Mouse (Mus musculus) inflammation-experienced regulatory T-cells, adult 6 months (primary cell): Measurements from ENCODE around the gene Casp9. TPM values are rescaled to one million over a fixed set of nuclear protein-coding genes. Genes with fewer than 3 reads are reported as not detected.
"Not testable (repeated sequence)": the region's sequence is repeated elsewhere in the genome, so short reads cannot be mapped to it uniquely, and the experiment has no call there.

Source experiments
- ATAC-seq: one replicate; pipeline ENCODE4 v1.8.0; 2017
- polyA plus RNA-seq, 3 experiments: library from polyadenylated mRNA; unstranded; fragments of 100-300 nt; shearing (Covaris generic); gene quantifications; one replicate each; pipeline ENCODE4 v1.2.1; 2017

Gene Casp9
- 10 to 100 TPM in 1 of 3 experiments, 1 to 10 TPM in 2; 6.9 to 10.9 (median 6.9) TPM for polyA plus RNA-seq

DNA sequence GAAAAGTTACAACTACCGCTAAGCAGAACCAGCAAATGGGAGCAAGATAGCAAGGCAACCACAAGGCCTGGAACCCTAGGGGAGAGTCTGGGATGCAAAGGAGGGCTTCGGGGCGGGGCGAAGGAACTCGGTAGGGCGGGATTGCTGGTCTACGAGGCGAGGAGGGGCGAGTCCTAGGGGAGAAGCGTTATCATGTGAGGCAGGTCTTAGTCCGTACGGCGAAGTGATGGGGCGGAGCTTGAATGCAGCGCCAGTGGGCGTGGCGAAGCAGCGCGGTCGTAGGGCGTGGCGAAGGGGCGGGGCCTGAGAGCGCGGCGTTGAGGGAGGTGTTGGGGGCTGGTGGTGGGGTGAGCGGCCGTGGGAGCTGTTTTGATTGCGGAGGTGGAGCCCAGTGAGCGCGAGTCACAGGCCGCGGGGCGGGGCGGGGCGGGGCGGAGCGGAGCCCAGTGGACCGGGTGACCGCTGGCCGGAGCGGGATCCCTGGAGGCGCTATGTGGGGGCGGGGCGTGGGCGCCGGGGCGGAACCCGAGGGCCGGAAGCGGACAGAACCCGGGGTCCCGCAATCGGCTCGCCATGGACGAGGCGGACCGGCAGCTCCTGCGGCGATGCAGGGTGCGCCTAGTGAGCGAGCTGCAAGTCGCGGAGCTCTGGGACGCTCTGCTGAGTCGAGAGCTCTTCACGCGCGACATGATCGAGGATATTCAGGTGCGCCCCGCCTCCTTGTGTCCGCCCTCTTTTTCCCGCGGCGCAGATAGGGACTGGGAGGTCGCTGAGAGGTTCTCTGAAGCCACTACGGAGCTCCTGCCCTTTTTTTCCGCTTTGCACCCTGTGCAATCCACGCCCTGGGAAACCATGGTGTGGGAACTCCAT is at the start of gene Casp9:
TSS of gene Casp9 (plus strand) at position 331 of the 870 bp plus-strand sequence.
- peak; percentile 73 for ATAC-seq

DNA sequence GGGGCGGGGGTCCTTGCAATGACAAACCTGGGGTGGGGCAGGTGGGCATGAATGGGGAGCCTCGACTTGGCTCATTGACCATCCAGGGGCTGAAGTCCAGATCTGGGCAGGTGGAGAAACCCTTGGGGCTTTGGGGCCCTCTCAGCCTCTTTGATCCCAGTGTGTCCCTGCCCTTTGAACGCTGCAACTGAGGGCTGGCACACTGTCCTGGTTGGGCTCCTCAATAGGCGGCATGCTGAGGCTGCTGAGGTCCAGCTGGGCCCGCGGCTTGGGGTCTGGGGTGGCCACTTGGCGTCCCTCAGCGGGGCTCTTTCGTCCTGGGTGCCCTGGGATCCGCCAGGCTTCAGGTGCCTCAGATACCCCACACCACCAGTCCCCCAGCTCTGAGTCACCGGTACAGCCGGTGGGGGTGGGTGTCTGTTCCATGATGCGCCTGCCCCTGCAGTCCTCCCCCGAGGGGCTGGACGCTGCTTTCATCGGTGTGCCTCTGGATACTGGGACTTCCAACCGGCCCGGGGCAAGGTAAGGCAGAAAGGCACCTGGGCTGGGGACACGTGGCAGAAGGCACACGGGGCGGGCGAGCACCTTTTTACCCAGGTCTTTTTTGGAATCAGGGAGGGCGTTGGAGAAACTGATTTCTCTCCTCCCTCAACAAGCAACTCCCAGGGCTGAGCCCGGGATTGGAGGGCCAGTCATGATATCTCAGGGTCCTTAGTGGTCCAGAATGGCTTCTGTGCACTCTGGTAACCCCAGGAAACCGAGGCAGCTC is 46.6 kb upstream of the Casp9 start, which contains the start of gene Agmat:
TSS of gene Agmat (plus strand) at position 95 of the 769 bp plus-strand sequence.
- no peak for ATAC-seq

DNA sequence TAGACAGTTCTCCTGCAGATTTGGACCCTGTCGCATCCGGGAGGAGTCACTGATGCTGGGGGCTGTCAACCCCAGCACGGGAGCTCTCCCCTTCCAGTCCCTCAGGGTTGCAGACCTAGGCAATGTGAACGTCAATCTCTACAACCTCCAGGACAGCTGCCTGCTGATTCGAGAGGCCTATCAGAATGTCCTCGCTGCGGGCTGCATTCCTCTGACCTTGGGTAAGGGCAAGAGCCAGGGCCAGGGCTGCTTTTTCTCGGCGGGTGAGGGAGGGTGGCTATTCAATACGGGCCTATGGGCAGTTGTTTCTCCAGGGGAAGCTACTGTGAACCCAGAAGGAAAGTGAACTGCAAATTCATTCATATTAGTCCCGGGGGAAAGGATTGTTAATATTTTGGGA is 43.9 kb upstream of the Casp9 start:
- no peak for ATAC-seq

DNA sequence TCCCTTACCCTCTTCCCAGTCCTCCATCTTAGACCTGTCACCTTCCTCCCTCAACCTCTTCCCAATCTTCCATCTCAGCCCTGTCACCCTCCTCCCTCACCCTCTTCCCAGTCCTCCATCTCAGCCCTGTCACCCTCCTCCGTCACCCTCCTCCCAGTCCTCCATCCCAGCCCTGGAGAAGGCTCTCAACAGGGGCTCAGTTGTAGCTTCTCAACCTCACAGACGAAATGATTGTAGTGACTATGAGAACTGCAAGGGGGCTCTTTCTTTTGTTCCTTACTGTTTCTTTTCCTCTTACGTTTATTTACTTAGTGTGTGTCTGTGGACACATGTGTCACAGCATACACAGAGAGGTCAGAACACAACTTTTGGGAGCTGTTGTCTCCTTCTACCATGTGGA is 42.6 kb upstream of the Casp9 start:
- ATAC-seq: no peak

DNA sequence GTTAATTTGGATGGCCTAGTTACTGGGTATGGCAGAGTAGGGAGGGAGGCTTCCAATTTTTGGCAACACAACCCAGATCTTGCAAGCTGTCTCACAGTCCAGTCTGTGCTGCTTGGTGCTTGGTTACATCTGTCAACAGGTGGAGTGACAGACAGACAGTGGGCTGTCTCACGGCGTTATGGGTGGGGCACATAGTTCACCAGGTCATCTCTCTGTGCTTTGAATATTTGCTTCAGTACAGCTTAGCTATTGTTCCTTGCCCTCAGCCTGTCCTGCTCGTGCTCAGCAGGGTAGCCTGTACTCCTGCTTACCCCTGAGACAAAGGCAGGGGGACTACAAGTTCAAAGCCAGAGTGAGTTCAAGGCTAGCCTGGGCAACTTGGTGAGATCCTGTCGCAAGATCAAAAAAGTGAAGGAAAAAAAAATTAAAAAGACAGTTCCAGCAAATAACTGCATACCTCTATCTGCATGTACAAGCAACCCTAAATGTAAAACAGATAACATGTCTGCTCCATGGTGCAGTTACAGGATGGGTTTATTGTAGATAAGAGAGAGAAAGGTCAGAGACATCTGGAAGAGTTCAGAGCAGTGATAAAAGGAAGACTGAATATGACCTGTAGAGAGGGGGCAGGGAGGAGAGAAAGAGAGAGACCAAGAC is 41.9 kb upstream of the Casp9 start:
- ATAC-seq: no peak

- no peak for ATAC-seq
These were observed 41.4 kb upstream of the Casp9 start for GRCm38 (mm10) chr4:141752076-141752421.

- ATAC-seq: no peak
These were observed 38.0 kb upstream of the Casp9 start for GRCm38 (mm10) chr4:141755375-141755930.

DNA sequence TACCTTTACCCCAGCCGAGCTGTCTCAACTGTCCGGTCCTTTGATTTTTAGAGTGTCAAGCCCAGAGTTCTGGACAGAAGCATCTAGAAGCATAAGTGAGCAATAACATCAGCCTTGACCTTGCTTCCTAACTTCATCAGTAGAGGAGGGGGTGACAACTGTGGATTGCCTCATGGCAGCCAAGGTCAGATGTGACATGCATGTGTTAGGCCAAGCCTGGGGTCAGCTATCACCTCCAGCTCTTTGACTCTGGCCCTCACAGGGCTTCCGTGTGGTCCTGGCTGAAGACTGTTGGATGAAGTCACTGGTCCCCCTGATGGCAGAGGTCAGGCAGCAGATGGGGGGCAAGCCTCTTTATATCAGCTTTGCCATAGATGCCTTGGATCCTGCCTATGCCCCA is 36.3 kb upstream of the Casp9 start:
- no peak for ATAC-seq

- ATAC-seq: no peak
These were observed 34.4 kb upstream of the Casp9 start for GRCm38 (mm10) chr4:141758874-141759542.

- no peak for ATAC-seq
These were observed 32.5 kb upstream of the Casp9 start for GRCm38 (mm10) chr4:141760942-141761341.

GRCm38 (mm10) chr4:141762102-141762598 is 31.3 kb upstream of the Casp9 start:
- ATAC-seq: no peak

DNA sequence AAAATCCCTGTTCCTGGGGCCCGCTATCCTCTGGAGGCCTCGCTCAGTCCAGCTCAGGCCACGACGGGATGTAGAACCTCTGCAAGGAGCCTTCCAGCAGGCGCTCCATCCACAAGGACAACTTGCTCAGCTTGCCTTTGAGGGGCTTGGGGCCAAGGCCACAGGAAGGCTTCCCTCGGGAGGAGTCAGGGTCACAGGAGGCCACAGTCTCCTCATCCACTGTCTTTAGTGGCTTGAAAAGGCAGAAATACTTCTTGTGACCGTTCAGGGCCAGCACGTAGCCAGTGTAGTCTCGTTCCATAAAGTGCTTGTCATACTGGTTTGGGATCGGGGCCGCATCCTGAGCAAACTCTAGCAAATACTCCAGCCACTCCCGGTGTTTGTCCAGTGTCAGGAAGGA is 29.9 kb upstream of the Casp9 start:
- ATAC-seq: no peak

GRCm38 (mm10) chr4:141765008-141765407 is 28.4 kb upstream of the Casp9 start:
- ATAC-seq: no peak

GRCm38 (mm10) chr4:141766316-141766667 is 27.1 kb upstream of the Casp9 start:
- ATAC-seq: peak; percentile 43

- no peak for ATAC-seq
These were observed 26.6 kb upstream of the Casp9 start for GRCm38 (mm10) chr4:141766668-141767352.

DNA sequence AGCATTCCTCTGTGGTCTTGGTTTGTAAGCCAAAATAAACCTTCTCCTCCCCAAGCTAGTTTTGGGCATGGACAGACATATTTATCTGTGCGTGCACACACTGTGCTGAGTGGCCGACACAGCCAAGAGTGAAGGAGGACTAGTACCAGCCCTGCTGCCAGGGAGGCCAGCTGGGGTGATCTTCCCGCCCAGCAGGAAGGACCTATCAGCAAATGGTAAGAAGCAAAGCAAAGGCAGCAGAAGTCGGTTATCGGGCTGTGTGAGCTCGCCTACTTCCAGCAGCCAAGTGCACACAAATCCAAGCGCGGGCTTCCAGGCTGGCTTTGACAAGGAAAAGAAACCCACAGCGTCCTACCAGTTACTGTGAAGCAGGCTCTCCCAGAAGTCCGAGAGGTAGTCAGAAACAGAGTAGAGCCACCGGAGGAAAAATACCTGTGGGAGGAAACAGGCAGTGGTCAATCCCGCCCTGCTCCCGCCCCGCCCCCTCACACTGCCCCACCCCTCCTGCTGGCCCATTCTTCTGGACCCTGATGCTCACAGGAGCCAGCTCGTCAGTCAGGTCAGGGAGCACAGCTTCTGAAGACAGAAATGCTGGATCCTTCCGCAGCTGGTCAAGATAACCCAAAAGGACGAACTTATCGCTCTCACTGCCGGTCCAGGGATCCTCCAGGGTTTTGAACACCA is 25.9 kb upstream of the Casp9 start:
- no peak for ATAC-seq

GRCm38 (mm10) chr4:141769501-141770160 is 23.8 kb upstream of the Casp9 start:
- no peak for ATAC-seq

DNA sequence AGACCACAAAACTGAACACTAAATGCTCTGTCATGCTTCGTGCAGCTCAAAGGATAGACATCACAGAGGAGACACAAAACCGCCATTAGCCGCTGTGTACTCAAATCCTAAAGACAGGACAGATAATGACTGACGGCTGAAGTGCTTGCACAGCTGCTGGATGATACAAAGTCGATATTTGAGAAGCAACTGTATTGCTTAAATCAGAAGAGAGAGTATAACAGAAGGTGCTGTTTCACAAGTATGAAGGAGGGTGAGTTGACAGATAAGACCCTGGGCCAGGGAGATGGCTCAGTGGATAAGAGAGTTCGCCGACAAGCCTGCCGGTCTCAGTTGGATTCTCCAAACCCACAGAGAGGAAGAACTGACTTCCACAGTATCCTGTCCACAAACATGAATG is 21.6 kb upstream of the Casp9 start:
- ATAC-seq: no peak

DNA sequence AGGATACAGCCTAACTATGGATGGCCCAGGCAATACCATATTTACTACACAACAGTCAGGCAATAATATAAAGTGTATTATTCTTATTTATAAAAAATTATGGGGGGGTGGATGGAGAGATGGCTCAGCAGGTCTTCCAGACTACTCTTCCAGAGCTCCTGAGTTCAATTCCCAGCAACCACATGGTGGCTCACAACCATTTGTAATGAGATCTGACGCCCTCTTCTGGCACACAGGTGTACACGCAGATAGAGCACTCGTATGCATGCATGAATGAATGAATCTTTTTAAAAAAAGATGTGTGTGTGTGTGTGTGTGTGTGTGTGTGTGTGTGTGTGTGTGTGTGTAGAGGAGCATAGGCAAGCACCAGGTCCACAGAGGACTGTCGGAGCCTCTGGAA is 20.4 kb upstream of the Casp9 start:
- not testable (repeated sequence) for ATAC-seq

DNA sequence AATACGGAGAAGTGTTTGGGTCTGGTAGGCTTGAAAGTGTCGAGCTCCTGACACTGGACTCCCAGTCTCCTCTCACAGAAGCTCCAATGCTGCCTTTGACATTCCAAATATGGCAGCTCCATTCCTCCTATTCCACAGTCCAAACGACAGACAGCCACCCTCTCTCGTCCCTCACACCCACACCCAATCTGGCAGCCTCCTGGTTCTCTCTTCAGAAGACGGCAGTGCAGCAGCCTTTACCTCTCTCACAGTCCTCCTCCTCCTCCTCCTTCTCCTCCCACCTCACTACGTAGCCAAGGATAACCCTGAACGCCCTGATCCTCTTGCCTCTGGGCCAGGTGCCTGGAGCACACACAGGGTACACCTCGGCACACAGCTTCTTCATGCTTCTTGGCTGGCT is 13.6 kb upstream of the Casp9 start:
- no peak for ATAC-seq
